Mouse (Mus musculus): ENCODE measurements around the gene Slc22a13. TPM values are rescaled to one million over a fixed set of nuclear protein-coding genes. Genes with fewer than 3 reads are reported as not detected.

Slc22a13 gene
- polyA plus RNA-seq, 1 experiment from 2014 or later = not detected

- no peak overlapping the region for H3K4me3 ChIP-seq
- H3K4me1 ChIP-seq = no peaks in the 10 kb centered on the region
- no peak overlapping the region for H3K9ac ChIP-seq
- H3K9me3 ChIP-seq = no peaks in the 10 kb centered on the region
- no peaks in the 10 kb centered on the region for H3K36me3 ChIP-seq (replicated peaks)
- H3K4me2 ChIP-seq = no peak overlapping the region
- H3K27ac ChIP-seq = no peak overlapping the region
- 35% methylated on average over 5 of the region's 5 CpGs for WGBS
- no peak for ATAC-seq (replicated peaks)
- H3K27me3 ChIP-seq (replicated peaks) = no peaks in the 10 kb centered on the region
Observed at GRCm38 (mm10) chr9:119149601-119150000, 59.3 kb downstream of the Slc22a13 start.

GRCm38 (mm10) chr9:119146098-119146770, 62.7 kb downstream of the Slc22a13 start:
- no peak for ATAC-seq (replicated peaks)
- Histone ChIP-seq H3K9ac (no peak overlapping the region), H3K4me2 (no peak overlapping the region), H3K36me3 (replicated peaks) (no peaks in the 10 kb centered on the region), H3K27me3 (replicated peaks) (no peaks in the 10 kb centered on the region), H3K4me1 (no peaks in the 10 kb centered on the region), H3K27ac (no peak overlapping the region), H3K9me3 (no peaks in the 10 kb centered on the region), H3K4me3 (no peak overlapping the region)
- WGBS = 81% methylated on average over 13 of the region's 13 CpGs

GRCm38 (mm10) chr9:119145638-119146037, 63.3 kb downstream of the Slc22a13 start:
- no peaks in the 10 kb centered on the region for H3K27me3 ChIP-seq (replicated peaks)
- no peak overlapping the region for H3K27ac ChIP-seq
- WGBS = 64% methylated on average over 6 of the region's 6 CpGs
- no peak overlapping the region for H3K9ac ChIP-seq
- H3K9me3 ChIP-seq = no peaks in the 10 kb centered on the region
- ATAC-seq (replicated peaks) = no peak
- no peaks in the 10 kb centered on the region for H3K4me1 ChIP-seq
- H3K36me3 ChIP-seq (replicated peaks) = no peaks in the 10 kb centered on the region
- no peak overlapping the region for H3K4me3 ChIP-seq
- no peak overlapping the region for H3K4me2 ChIP-seq

- Histone ChIP-seq H3K36me3 (replicated peaks) (no peaks in the 10 kb centered on the region), H3K27me3 (replicated peaks) (no peaks in the 10 kb centered on the region), H3K4me2 (no peak overlapping the region), H3K9ac (no peak overlapping the region), H3K9me3 (no peaks in the 10 kb centered on the region), H3K4me3 (no peak overlapping the region), H3K4me1 (no peaks in the 10 kb centered on the region), H3K27ac (no peak overlapping the region)
- 49% methylated on average over 10 of the region's 10 CpGs for WGBS
- no peak for ATAC-seq (replicated peaks)
Observed at GRCm38 (mm10) chr9:119145137-119145536, 63.8 kb downstream of the Slc22a13 start.

- no peak overlapping the region for H3K4me3 ChIP-seq
- no peak overlapping the region for H3K27ac ChIP-seq
- no peak for ATAC-seq (replicated peaks)
Observed at GRCm38 (mm10) chr9:119144696-119145095, 64.2 kb downstream of the Slc22a13 start.

GRCm38 (mm10) chr9:119143372-119143771, 65.5 kb downstream of the Slc22a13 start:
- Histone ChIP-seq H3K36me3 (replicated peaks) (no peaks in the 10 kb centered on the region), H3K4me3 (no peak overlapping the region), H3K4me2 (no peak overlapping the region), H3K27ac (no peak overlapping the region), H3K27me3 (replicated peaks) (no peaks in the 10 kb centered on the region), H3K9me3 (no peaks in the 10 kb centered on the region), H3K9ac (no peak overlapping the region), H3K4me1 (no peaks in the 10 kb centered on the region)
- no peak for ATAC-seq (replicated peaks)
- 72% methylated on average over 9 of the region's 9 CpGs for WGBS

More at GRCm38 (mm10) chr9:119144696-119145095, 64.2 kb downstream of the Slc22a13 start:
- no peak overlapping the region for H3K9ac ChIP-seq
- H3K4me2 ChIP-seq = no peak overlapping the region
- no peaks in the 10 kb centered on the region for H3K27me3 ChIP-seq (replicated peaks)
- no peaks in the 10 kb centered on the region for H3K9me3 ChIP-seq
- WGBS = 84% methylated on average over 8 of the region's 8 CpGs
- no peaks in the 10 kb centered on the region for H3K36me3 ChIP-seq (replicated peaks)
- H3K4me1 ChIP-seq = no peaks in the 10 kb centered on the region

Other genes starting within 250 kb of the Slc22a13 start
- gene Vill, start 156.3 kb downstream of the Slc22a13 start, polyA plus RNA-seq (2015; fragmentation: Nextera tagmentation; extraction: Ambion mirVana) = 3.0 and 3.6 TPM in 2 replicates
- 15.6 and 16.4 TPM in 2 replicates for gene Plcd1, start 115.6 kb downstream of the Slc22a13 start, polyA plus RNA-seq (2015; fragmentation: Nextera tagmentation; extraction: Ambion mirVana)
- 0.94 and 1.0 TPM in 2 replicates for gene Dlec1, start 106.6 kb downstream of the Slc22a13 start, polyA plus RNA-seq (2015; fragmentation: Nextera tagmentation; extraction: Ambion mirVana)
- gene Acaa1b, start 52.0 kb downstream of the Slc22a13 start, polyA plus RNA-seq (2015; fragmentation: Nextera tagmentation; extraction: Ambion mirVana) = 2.2 and 3.5 TPM in 2 replicates
- gene Gm47289, start 49.9 kb downstream of the Slc22a13 start, polyA plus RNA-seq (2015; fragmentation: Nextera tagmentation; extraction: Ambion mirVana) = not detected in 2 replicates
- gene Oxsr1, start 113.3 kb upstream of the Slc22a13 start, polyA plus RNA-seq (2015; fragmentation: Nextera tagmentation; extraction: Ambion mirVana) = 14.2 and 14.5 TPM in 2 replicates
- gene Acaa1a, start 130.6 kb upstream of the Slc22a13 start, polyA plus RNA-seq (2015; fragmentation: Nextera tagmentation; extraction: Ambion mirVana) = 120 and 124 TPM in 2 replicates
- 6.5 and 7.2 TPM in 2 replicates for gene Myd88, start 132.3 kb upstream of the Slc22a13 start, polyA plus RNA-seq (2015; fragmentation: Nextera tagmentation; extraction: Ambion mirVana)
- 2.7 TPM in 2 replicates for gene Xylb, start 148.3 kb upstream of the Slc22a13 start, polyA plus RNA-seq (2015; fragmentation: Nextera tagmentation; extraction: Ambion mirVana)
- gene Slc22a14, start 156.5 kb upstream of the Slc22a13 start, polyA plus RNA-seq (2015; fragmentation: Nextera tagmentation; extraction: Ambion mirVana) = not detected in 2 replicates
- 65.4 and 67.3 TPM in 2 replicates for gene Acvr2b, start 193.0 kb upstream of the Slc22a13 start, polyA plus RNA-seq (2015; fragmentation: Nextera tagmentation; extraction: Ambion mirVana)
- gene Exog, start 235.8 kb upstream of the Slc22a13 start, polyA plus RNA-seq (2015; fragmentation: Nextera tagmentation; extraction: Ambion mirVana) = 53.3 and 53.4 TPM in 2 replicates

All from midbrain, embryonic 15.5 days (tissue).